Mouse (Mus musculus) ES-Bruce4 (cell line): ENCODE measurements around the gene Gm45015. TPM values are rescaled to one million over a fixed set of nuclear protein-coding genes. Genes with fewer than 3 reads are reported as not detected.
A peak's percentile ranks its signal among the peaks of the same experiment; 100 is the strongest.

ENCODE experiments used
- H3K27ac ChIP-seq: 2 replicates; pipeline ENCODE4 v1.5.1; 2012; ENCODE audit warnings: low read length, inconsistent platforms; ENCODE audit not compliant: insufficient read depth
- H3K27me3 ChIP-seq: 2 replicates; pipeline ENCODE4 v1.6.1; 2012; ENCODE audit warnings: mild to moderate bottlenecking, low read length, inconsistent platforms; ENCODE audit not compliant: control insufficient read depth, poor library complexity, insufficient read depth, severe bottlenecking
- H3K36me3 ChIP-seq: 2 replicates; pipeline ENCODE4 v1.6.1; 2012; ENCODE audit warnings: inconsistent platforms, mild to moderate bottlenecking, low read length, moderate library complexity; ENCODE audit not compliant: control insufficient read depth, poor library complexity, insufficient read depth, severe bottlenecking
- H3K4me1 ChIP-seq: one replicate; pipeline ENCODE4 v1.8.1; 2011; ENCODE audit warnings: low read length; ENCODE audit not compliant: control insufficient read depth, insufficient read depth
- H3K4me3 ChIP-seq: 2 replicates; pipeline ENCODE4 v1.5.1; 2011; ENCODE audit warnings: low read depth, mild to moderate bottlenecking, low read length
- H3K9ac ChIP-seq: 2 replicates; pipeline ENCODE4 v1.6.1; 2012; ENCODE audit warnings: low read depth, mild to moderate bottlenecking, inconsistent platforms; ENCODE audit not compliant: poor library complexity, severe bottlenecking
- H3K9me3 ChIP-seq: replicated peaks from 2 replicates; pipeline ENCODE4 v1.6.1; 2012; ENCODE audit warnings: mild to moderate bottlenecking, low read length, inconsistent platforms; ENCODE audit not compliant: control insufficient read depth, poor library complexity, insufficient read depth, severe bottlenecking
- CTCF ChIP-seq: IDR thresholded peaks from one replicate; pipeline ENCODE4 v1.8.1; 2011; ENCODE audit warnings: low read depth, low read length
- EP300 ChIP-seq: IDR thresholded peaks from 2 replicates; pipeline ENCODE4 v1.6.1; 2011; ENCODE audit warnings: low read depth, low read length; ENCODE audit not compliant: insufficient read depth
- POLR2A ChIP-seq: IDR thresholded peaks from one replicate; pipeline ENCODE4 v1.8.1; 2011; ENCODE audit warnings: low read length; ENCODE audit not compliant: insufficient read depth
- polyA plus RNA-seq: library from polyadenylated mRNA; stranded (reverse); fragments of >200 nt; gene quantifications from 2 replicates; pipeline ENCODE4 v1.2.4, GENCODE M21; 2011; ENCODE audit warnings: low read depth; ENCODE audit not compliant: missing spikeins, insufficient read depth, insufficient read length

Gm45015 gene
- polyA plus RNA-seq, 1 experiment, result not detected

GRCm38 (mm10) chrX:73343802-73344201 is 7.2 kb upstream of the Gm45015 start:
- Histone ChIP-seq H3K9me3 (no peaks in the 10 kb centered on the region), H3K36me3 (no peaks in the 10 kb centered on the region), H3K27ac (no peak overlapping the region), H3K9ac (no peak overlapping the region), H3K4me1 (no peaks in the 10 kb centered on the region), H3K27me3 (no peaks in the 10 kb centered on the region), H3K4me3 (no peak overlapping the region)
- TF ChIP-seq EP300 (no peak), POLR2A (no peak), CTCF (no peak)

GRCm38 (mm10) chrX:73342941-73343735 is 6.5 kb upstream of the Gm45015 start:
- Histone ChIP-seq H3K9me3 (no peaks in the 10 kb centered on the region), H3K9ac (peak overlapping the region; percentile 72), H3K36me3 (no peaks in the 10 kb centered on the region), H3K4me3 (peak overlapping the region; percentile 88), H3K27me3 (no peaks in the 10 kb centered on the region), H3K4me1 (no peaks in the 10 kb centered on the region), H3K27ac (no peak overlapping the region)
- no peak for TF ChIP-seq EP300
- TF ChIP-seq POLR2A, result no peak
- TF ChIP-seq CTCF, result no peak

GRCm38 (mm10) chrX:73342483-73342895 is 5.8 kb upstream of the Gm45015 start, which contains the start of gene Zfp275:
Zfp275 (plus strand) TSS chrX:73342621.
- TF ChIP-seq EP300 (no peak), CTCF (no peak), POLR2A (no peak)
- Histone ChIP-seq H3K4me3 (peak within 1 kb of the TSS; percentile 88), H3K27ac (no peak within 1 kb of the TSS), H3K9ac (peak within 1 kb of the TSS; percentile 72), H3K4me1 (no peaks in the 10 kb centered on the region), H3K9me3 (no peaks in the 10 kb centered on the region), H3K36me3 (no peaks in the 10 kb centered on the region), H3K27me3 (no peaks in the 10 kb centered on the region)

- Histone ChIP-seq H3K36me3 (no peaks in the 10 kb centered on the region), H3K9me3 (no peaks in the 10 kb centered on the region), H3K27me3 (no peaks in the 10 kb centered on the region), H3K27ac (no peak overlapping the region), H3K9ac (no peak overlapping the region), H3K4me3 (no peak overlapping the region), H3K4me1 (no peaks in the 10 kb centered on the region)
- no peak for TF ChIP-seq POLR2A
- no peak for TF ChIP-seq CTCF
- no peak for TF ChIP-seq EP300
Measured at GRCm38 (mm10) chrX:73342068-73342467, 5.4 kb upstream of the Gm45015 start.

- H3K9ac ChIP-seq, result no peak overlapping the region
- H3K9me3 ChIP-seq, result no peaks in the 10 kb centered on the region
- H3K4me1 ChIP-seq, result no peaks in the 10 kb centered on the region
- TF ChIP-seq EP300, result no peak
- no peak for TF ChIP-seq POLR2A
- no peak for TF ChIP-seq CTCF
- H3K27me3 ChIP-seq, result no peaks in the 10 kb centered on the region
- H3K27ac ChIP-seq, result no peak overlapping the region
- no peak overlapping the region for H3K4me3 ChIP-seq
- no peaks in the 10 kb centered on the region for H3K36me3 ChIP-seq
Measured at GRCm38 (mm10) chrX:73341473-73341872, 4.8 kb upstream of the Gm45015 start.

- no peak overlapping the region for H3K4me3 ChIP-seq
- TF ChIP-seq POLR2A (no peak), CTCF (no peak), EP300 (no peak)
Measured at GRCm38 (mm10) chrX:73333548-73333947, 3.1 kb downstream of the Gm45015 start.

More at GRCm38 (mm10) chrX:73333548-73333947, 3.1 kb downstream of the Gm45015 start:
- no peak overlapping the region for H3K9ac ChIP-seq
- no peaks in the 10 kb centered on the region for H3K27me3 ChIP-seq
- H3K9me3 ChIP-seq, result no peaks in the 10 kb centered on the region
- H3K36me3 ChIP-seq, result no peaks in the 10 kb centered on the region
- H3K27ac ChIP-seq, result no peak overlapping the region
- H3K4me1 ChIP-seq, result no peaks in the 10 kb centered on the region
